Mouse (Mus musculus): ENCODE data around the gene Ctnnbl1. TPM values are rescaled to one million over a fixed set of nuclear protein-coding genes. Genes with fewer than 3 reads are reported as not detected.

Gene Ctnnbl1
- polyA plus RNA-seq, 1 experiment from 2014 or later: 28.8 TPM

DNA sequence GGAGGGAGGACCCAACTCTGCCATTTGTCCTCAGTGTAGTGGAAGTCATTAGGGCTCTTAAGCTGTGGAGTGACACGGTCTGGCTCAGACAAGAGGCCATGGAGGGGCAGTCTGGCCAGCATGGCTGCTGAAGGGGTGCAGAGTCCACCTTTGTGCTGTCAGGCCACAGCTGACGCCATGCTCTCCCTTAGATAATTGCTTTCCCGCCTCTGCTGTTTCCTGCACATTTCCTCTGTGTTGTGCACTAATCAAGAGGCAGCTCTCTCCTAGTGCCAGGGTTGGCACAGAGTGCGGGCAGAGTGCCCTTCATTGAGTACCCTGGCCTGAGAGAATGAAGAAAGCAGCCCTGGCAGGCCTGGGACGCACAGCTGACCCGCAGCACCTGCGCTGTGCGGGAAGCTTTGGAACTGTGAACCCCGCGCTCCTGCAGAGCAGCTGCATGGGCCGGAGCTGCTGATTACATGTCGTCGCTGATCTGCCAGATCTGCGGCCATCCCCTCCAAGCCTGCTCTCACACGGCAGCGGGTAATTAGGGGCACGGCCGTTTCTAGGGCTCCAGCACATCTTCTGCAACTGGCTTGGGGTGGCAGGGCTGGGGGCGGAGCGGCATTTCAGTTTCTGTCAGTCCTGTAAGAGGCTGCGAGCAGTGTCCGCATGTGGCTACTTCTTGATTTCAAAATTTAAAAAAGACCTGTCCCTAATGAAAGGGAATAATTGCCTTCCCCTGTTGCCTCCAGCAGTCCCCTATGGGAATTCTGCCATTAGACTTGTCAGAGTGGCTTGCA is 14.6 kb downstream of the Ctnnbl1 start:
- WGBS (ENCODE audit: insufficient replicate concordance): 72% methylated on average over 22 of the region's 22 CpGs
- ATAC-seq (ENCODE audit: low read depth) (0 out of 2 replicates have a peak, but pooled peaks have one; percentile 35), DNase-seq (no peak)
- Histone ChIP-seq H3K27ac (no peak overlapping the region), H3K27me3 (no peaks in the 10 kb centered on the region), H3K9ac (peak overlapping the region; percentile 17; the same call in 1 of the 2 replicates), H3K4me3 (replicated peaks) (no peak overlapping the region), H3K36me3 (0 out of 2 replicates have a peak, but pooled peaks cover 3% of the 10 kb centered on the region), H3K9me3 (replicated peaks) (no peaks in the 10 kb centered on the region), H3K4me1 (replicated peaks) (peaks cover 35% of the 10 kb centered on the region), H3K4me2 (0 out of 2 replicates have a peak overlapping the region, but pooled peaks have one; percentile 4)

DNA sequence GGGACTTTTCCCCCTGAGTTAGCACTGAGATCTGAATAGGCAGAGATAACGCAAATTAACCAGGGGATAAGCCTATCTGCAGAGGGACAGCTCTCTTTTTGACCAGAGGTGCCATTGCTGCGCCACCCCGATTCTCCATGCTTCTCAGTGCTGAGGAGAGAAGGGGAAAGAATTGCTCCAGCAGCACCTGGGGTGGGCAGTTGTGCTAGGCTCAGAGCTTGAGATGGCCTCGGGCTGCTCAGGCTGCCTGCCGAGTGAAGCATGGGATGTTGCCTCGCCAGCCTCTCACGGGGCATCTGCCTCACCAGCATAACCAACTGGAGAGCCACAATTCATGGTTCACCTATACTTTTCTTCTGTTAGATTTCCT is 15.2 kb downstream of the Ctnnbl1 start:
- DNase-seq: no peak
- WGBS (ENCODE audit: insufficient replicate concordance): 65% methylated on average over 7 of the region's 7 CpGs
- H3K4me1 ChIP-seq (replicated peaks): peaks cover 32% of the 10 kb centered on the region

DNA sequence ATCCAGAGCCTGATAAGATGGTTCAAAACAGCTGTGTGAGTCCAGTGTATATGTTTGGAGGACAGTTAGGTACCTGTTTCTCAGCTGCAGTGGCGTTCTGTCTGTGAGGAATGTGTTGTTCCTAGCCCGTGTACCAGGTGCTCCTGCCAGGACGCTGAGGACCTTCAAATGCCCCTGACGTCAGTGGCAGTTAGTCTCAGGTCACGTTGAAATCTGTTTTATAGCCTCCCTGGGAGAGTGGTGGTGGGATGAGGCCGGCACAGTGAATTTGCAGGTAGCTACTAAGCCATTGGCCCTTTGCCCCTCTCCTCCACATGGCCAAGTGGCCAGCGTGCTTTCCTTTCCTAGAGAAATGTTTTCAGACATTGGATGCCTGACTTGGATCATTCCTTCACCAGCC is 18.6 kb downstream of the Ctnnbl1 start:
- H3K4me1 ChIP-seq (replicated peaks): peaks cover 47% of the 10 kb centered on the region
- no peak overlapping the region for H3K4me3 ChIP-seq (replicated peaks)
- H3K36me3 ChIP-seq: no peaks in the 10 kb centered on the region
- WGBS (ENCODE audit: insufficient replicate concordance): 78% methylated on average over 7 of the region's 7 CpGs
- H3K4me2 ChIP-seq: no peak overlapping the region
- ATAC-seq (ENCODE audit: low read depth): no peak
- H3K9ac ChIP-seq: no peak overlapping the region
- no peaks in the 10 kb centered on the region for H3K27me3 ChIP-seq
- H3K27ac ChIP-seq: no peak overlapping the region
- H3K9me3 ChIP-seq (replicated peaks): no peaks in the 10 kb centered on the region
- DNase-seq: no peak

More for the DNA sequence above, 15.2 kb downstream of the Ctnnbl1 start:
- Histone ChIP-seq H3K9me3 (replicated peaks) (no peaks in the 10 kb centered on the region), H3K27me3 (no peaks in the 10 kb centered on the region), H3K4me2 (0 out of 2 replicates have a peak overlapping the region, but pooled peaks have one; percentile 4), H3K36me3 (0 out of 2 replicates have a peak, but pooled peaks cover 3% of the 10 kb centered on the region), H3K4me3 (replicated peaks) (no peak overlapping the region), H3K9ac (no peak overlapping the region), H3K27ac (no peak overlapping the region)
- peak; percentile 66 for ATAC-seq (ENCODE audit: low read depth)

DNA sequence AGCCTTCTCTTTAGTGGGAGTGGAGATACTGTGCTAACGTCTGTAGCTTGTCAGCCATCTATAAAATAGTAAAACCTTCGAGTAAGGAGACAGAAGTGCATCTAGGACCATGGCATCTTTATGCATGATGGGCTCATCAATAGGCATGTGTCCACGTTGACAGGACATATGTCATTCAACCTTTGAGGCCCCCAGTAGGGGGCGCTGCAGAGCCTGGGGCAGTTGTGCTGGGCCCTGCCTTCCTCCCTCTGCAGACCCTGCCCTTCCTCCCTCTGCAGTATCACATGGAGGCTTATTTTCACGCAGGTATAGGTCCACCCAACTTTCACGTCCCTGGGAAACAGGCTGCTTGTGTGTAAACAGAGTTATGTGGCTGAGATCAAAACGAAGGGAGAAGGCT is 19.0 kb downstream of the Ctnnbl1 start:
- ATAC-seq (ENCODE audit: low read depth) (no peak), DNase-seq (no peak)
- Histone ChIP-seq H3K9me3 (replicated peaks) (no peaks in the 10 kb centered on the region), H3K27ac (no peak overlapping the region), H3K4me2 (no peak overlapping the region), H3K9ac (no peak overlapping the region), H3K36me3 (no peaks in the 10 kb centered on the region), H3K27me3 (no peaks in the 10 kb centered on the region), H3K4me1 (replicated peaks) (peaks cover 43% of the 10 kb centered on the region), H3K4me3 (replicated peaks) (no peak overlapping the region)
- 66% methylated on average over 7 of the region's 7 CpGs for WGBS (ENCODE audit: insufficient replicate concordance)

DNA sequence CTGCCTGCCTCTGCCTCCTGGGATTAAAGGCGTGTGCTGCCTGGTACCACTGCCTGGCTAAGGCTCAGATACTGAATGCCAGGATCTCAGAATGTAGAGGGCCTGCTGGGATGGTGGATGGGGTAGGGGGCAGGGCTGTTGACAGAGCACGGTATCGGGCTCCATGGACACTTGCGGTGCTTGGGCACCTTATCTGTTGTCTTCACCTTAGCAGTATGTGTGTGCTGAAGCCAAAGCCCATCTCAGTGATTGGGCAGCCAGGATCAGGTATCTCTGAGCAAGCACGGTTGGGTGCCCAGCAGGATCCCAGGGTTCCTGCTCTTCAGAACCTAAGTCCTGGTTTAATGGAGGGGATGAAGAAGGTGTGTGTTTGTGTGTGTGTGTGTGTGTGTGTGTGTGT is 21.2 kb downstream of the Ctnnbl1 start:
- Histone ChIP-seq H3K4me1 (replicated peaks) (peaks cover 35% of the 10 kb centered on the region), H3K27me3 (no peaks in the 10 kb centered on the region), H3K27ac (no peak overlapping the region), H3K36me3 (no peaks in the 10 kb centered on the region), H3K4me2 (no peak overlapping the region), H3K4me3 (replicated peaks) (no peak overlapping the region), H3K9ac (no peak overlapping the region), H3K9me3 (replicated peaks) (no peaks in the 10 kb centered on the region)
- WGBS (ENCODE audit: insufficient replicate concordance): 39% methylated on average over 5 of the region's 5 CpGs
- peak; percentile 33 for DNase-seq
- ATAC-seq (ENCODE audit: low read depth): peak; percentile 94

DNA sequence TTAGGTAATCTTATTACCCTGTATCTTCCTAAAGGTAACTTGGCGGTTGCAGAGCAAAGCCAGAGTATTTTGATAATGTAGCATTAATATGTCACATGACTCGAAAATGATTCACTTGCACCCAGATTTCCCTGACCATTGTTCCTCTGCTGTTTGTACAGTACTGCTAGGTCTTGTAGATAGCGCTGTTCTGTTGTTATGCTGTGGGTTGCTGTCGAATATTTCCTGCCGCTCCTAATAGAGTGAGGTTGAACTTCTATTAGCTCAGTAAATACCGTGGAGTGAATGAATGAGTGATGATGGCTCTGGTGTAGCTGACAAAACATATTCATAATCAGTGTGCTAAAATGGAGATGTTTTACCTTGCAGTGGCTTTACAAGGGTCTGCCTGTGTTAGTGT is 22.5 kb downstream of the Ctnnbl1 start:
- DNase-seq (no peak), ATAC-seq (ENCODE audit: low read depth) (no peak)
- WGBS (ENCODE audit: insufficient replicate concordance): 62% methylated on average over 6 of the region's 6 CpGs
- Histone ChIP-seq H3K4me2 (no peak overlapping the region), H3K4me1 (replicated peaks) (peaks cover 34% of the 10 kb centered on the region), H3K27ac (no peak overlapping the region), H3K9me3 (replicated peaks) (no peaks in the 10 kb centered on the region), H3K4me3 (replicated peaks) (no peak overlapping the region), H3K27me3 (no peaks in the 10 kb centered on the region), H3K36me3 (no peaks in the 10 kb centered on the region), H3K9ac (no peak overlapping the region)

DNA sequence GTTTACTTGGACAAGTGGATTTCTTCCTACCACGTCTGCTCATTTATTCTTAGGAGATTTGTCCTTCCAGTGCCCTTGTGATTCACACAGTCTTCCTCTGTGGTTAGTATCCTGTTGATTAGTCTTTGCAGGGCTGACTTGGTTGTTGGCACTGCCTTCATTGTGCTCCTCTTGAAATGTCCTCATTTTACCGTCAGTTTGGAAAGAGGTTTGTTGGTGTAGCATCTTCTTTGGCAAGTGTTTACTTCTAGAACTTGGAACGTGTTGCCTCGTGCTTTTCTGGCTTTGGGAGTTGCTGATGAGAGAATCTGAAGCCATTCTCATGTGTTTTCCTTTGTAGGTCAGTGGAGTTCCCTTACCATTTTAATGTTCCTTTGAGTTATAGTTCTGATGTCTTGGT is 25.7 kb downstream of the Ctnnbl1 start:
- Histone ChIP-seq H3K9ac (no peak overlapping the region), H3K9me3 (replicated peaks) (no peaks in the 10 kb centered on the region), H3K4me2 (no peak overlapping the region), H3K4me1 (replicated peaks) (peaks cover 26% of the 10 kb centered on the region), H3K36me3 (no peaks in the 10 kb centered on the region), H3K27me3 (no peaks in the 10 kb centered on the region), H3K4me3 (replicated peaks) (no peak overlapping the region), H3K27ac (no peak overlapping the region)
- WGBS (ENCODE audit: insufficient replicate concordance): 66% methylated on average over 4 of the region's 4 CpGs
- DNase-seq (no peak), ATAC-seq (ENCODE audit: low read depth) (no peak)

DNA sequence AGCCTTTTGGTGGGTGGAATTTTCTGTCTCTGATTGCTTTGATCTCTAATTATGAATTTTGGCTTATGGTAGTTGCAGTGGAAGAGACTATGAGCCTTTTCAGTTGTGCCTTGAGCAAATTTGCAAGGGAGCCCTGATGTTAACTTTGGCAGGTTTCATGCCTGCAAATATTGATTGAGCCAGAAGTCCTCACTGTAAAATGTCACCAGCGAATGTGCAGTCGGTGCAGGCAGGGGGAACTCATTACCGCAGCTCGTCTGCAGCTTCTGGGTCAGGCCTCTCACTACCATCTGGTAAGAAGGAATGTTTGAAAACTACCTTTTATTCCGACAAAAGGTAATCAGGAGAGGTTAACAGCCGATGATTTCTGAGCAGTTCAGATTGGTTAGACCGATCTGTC is 29.4 kb downstream of the Ctnnbl1 start:
- Histone ChIP-seq H3K4me3 (replicated peaks) (no peak overlapping the region), H3K27ac (no peak overlapping the region), H3K27me3 (no peaks in the 10 kb centered on the region), H3K36me3 (no peaks in the 10 kb centered on the region), H3K9me3 (replicated peaks) (no peaks in the 10 kb centered on the region), H3K9ac (no peak overlapping the region), H3K4me1 (replicated peaks) (peaks cover 23% of the 10 kb centered on the region), H3K4me2 (no peak overlapping the region)
- DNase-seq (no peak), ATAC-seq (ENCODE audit: low read depth) (no peak)
- WGBS (ENCODE audit: insufficient replicate concordance): 82% methylated on average over 7 of the region's 7 CpGs

DNA sequence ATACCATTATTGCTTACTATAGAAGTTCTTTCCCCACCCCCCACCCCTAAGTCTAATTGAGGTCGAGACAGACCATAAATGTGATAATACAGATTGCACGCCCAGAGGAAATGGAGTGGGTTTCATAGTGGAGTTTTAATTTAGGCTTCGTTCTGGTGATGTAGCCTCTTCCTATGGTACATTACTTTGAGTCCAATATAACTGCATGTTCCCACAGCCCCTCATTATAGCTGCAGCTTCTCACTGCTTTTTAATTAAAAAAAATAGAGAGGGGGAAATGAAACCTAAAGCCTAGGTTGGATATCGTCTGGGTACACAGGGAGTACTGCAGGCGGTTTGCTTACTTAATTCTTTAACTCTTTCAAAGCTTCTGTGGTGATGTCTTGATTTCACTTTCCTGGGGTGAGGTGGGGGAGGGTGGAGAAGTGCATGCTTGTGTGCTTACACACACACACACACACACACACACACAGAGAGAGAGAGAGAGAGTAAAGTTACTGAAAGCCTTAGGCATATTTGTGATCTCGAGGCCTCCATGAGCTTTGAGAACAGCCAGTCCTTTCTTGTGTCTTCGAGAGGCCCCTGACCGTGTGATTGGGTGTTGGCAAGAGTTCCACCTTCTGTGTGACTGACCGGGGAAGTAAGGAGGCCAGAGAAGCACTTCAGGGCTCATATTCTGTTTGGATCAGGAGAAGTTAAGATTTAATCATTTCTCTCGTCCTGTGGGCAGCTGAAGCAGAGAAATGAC is 31.7 kb downstream of the Ctnnbl1 start:
- ATAC-seq (ENCODE audit: low read depth) (no peak), DNase-seq (no peak)
- WGBS (ENCODE audit: insufficient replicate concordance): 57% methylated on average over 10 of the region's 10 CpGs
- peaks cover 16% of the 10 kb centered on the region for H3K4me1 ChIP-seq (replicated peaks)
- H3K4me3 ChIP-seq (replicated peaks): no peak overlapping the region
- no peaks in the 10 kb centered on the region for H3K27me3 ChIP-seq
- no peak overlapping the region for H3K4me2 ChIP-seq
- H3K9me3 ChIP-seq (replicated peaks): no peaks in the 10 kb centered on the region
- no peaks in the 10 kb centered on the region for H3K36me3 ChIP-seq
- H3K27ac ChIP-seq: no peak overlapping the region
- H3K9ac ChIP-seq: no peak overlapping the region

DNA sequence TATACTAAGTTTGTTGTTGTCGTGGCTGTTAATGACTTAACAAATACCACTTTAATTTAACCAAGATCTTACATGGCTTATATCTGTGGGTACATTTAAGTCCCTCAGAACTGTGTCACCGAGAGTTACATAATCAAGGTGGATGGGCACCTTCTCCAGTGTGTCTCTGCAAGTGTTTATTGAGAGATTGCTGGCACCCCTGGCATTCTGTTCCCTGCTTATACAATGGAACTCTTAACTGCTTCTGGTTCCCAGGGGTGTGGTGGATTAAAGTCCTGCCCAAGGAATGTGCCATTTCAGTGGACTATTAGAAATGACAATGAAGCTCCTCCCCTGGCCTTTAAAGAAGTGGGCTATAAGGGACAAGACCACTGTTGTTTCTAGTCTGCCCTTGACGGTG is 33.6 kb downstream of the Ctnnbl1 start:
- WGBS (ENCODE audit: insufficient replicate concordance): 72% methylated on average over 3 of the region's 3 CpGs
- no peak overlapping the region for H3K9ac ChIP-seq
- DNase-seq: no peak

DNA sequence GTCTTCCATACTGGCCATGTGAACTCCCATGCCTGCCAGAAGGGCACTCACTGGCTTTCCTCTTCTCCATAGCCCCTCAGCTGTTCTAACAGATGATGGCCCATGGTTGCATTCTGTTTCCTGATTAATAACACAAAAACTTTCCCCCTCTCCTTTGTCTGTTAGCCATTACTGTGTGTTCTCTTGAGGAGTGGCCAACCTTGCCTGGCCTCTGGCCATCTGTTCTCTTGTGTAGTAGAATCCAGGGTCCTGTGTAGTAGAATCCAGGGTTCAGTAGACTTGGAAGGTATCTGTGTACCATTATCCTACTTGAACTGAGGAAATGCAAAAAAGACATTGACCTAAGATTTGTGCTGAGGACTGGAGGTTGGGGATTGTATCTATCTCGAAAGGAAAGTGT is 36.5 kb downstream of the Ctnnbl1 start:
- Histone ChIP-seq H3K36me3 (peaks cover 20% of the 10 kb centered on the region; the same call in 1 of the 2 replicates), H3K27ac (no peak overlapping the region), H3K27me3 (no peaks in the 10 kb centered on the region), H3K4me1 (replicated peaks) (peaks cover 5% of the 10 kb centered on the region), H3K4me3 (replicated peaks) (no peak overlapping the region), H3K9me3 (replicated peaks) (no peaks in the 10 kb centered on the region), H3K4me2 (no peak overlapping the region), H3K9ac (no peak overlapping the region)
- ATAC-seq (ENCODE audit: low read depth): no peak
- no peak for DNase-seq
- WGBS (ENCODE audit: insufficient replicate concordance): 81% methylated on average over 1 of the region's 1 CpGs

More for the DNA sequence above, 33.6 kb downstream of the Ctnnbl1 start:
- Histone ChIP-seq H3K4me1 (replicated peaks) (peaks cover 16% of the 10 kb centered on the region), H3K4me3 (replicated peaks) (no peak overlapping the region), H3K4me2 (no peak overlapping the region), H3K36me3 (peaks cover 8% of the 10 kb centered on the region; the same call in 1 of the 2 replicates), H3K27me3 (no peaks in the 10 kb centered on the region), H3K9me3 (replicated peaks) (no peaks in the 10 kb centered on the region), H3K27ac (no peak overlapping the region)
- ATAC-seq (ENCODE audit: low read depth): no peak

All from liver, embryonic 13.5 days (tissue).